Mouse (Mus musculus): Measurements from ENCODE around the gene Txlng.

DNA sequence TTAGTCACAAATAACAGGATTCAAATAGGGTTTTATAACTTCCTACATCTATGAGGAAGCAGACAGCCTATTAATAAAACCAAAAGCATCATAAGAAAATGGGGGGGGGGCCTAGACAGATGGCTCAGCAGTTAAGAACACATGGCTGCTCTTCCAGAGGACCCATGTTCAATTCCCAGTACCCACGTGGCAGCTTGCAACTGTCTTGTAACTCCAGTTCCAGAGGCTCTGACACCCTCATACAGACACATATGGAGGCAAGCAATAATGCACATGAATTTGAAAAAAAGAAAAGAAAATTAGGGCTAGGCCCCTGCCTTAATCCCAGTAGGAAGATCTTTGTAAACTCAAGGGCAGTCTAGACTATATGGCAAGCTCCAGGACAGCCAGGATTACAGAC is 40.9 kb downstream of the Txlng start:
- TF ChIP-seq POLR2A (IDR thresholded peaks at IDR 0.05; ENCODE audit: low read depth, low read length) (no peak), CTCF (IDR thresholded peaks at IDR 0.05; ENCODE audit: extremely low read depth, insufficient read depth, insufficient read length, insufficient replicate concordance) (no peak)

All from spleen, adult 2 months (tissue).